In the genomic region with DNA sequence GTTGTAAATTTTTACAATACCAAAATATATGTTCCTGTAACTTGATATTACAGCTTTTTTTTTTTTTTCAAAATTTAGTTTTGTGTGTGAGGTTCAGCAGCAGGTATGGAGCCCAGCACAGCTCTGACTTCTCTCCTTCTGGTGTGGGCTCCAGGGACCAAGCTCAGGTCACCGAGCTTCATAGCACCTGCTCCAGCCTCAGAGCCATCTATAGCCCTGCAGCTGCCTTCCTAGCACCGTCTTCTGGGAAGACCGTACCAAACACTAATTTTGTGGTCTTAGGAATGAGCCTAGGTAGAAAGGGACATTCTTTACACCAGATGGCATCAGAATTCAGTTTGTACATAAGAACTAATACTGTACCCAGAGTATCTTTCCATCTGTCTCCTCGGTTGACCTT, we compare ENCODE assay signal across 28 mouse cellular contexts.
"Had no signal": no experiment of that assay in that cellular context is flagged by ENCODE, and none has a peak within 500 bp of the region (broad histone marks: within the 10 kb centered on the region; RNA-seq: fewer than 3 reads in every experiment).

No protein-coding gene starts in this region.

- H3K4me3 ChIP-seq: left cerebral cortex, adult 2 months; limb, embryonic 10.5 days; limb, embryonic 12.5 days; limb, embryonic 13.5 days; limb, embryonic 15.5 days; liver, embryonic 12.5 days; liver, embryonic 13.5 days; liver, embryonic 15.5 days; lung, embryonic 15.5 days; megakaryocyte, embryonic 14.5 days; midbrain, embryonic 10.5 days; midbrain, embryonic 12.5 days; midbrain, embryonic 13.5 days; midbrain, embryonic 15.5 days; neural tube, embryonic 12.5 days had no signal

- DNase-seq: left cerebral cortex, postnatal 4 days; liver; liver, embryonic 13.5 days; liver, postnatal 0 days; lung, adult 18-20 months; lung, adult 2 months; lung, embryonic 14.5 days; lung, postnatal 10 days; lung, postnatal 14 days; lung, postnatal 36 days; lung, postnatal 4 days; midbrain, embryonic 14.5 days had no signal

- H3K27me3 ChIP-seq: limb, embryonic 12.5 days; limb, embryonic 13.5 days; limb, embryonic 15.5 days; liver, embryonic 12.5 days; liver, embryonic 13.5 days; liver, embryonic 15.5 days; lung, embryonic 15.5 days; megakaryocyte, embryonic 14.5 days; midbrain, embryonic 12.5 days; midbrain, embryonic 13.5 days; midbrain, embryonic 15.5 days; neural tube, embryonic 12.5 days had no signal

- H3K4me2 ChIP-seq: limb, embryonic 12.5 days; limb, embryonic 13.5 days; limb, embryonic 15.5 days; liver, embryonic 11.5 days; liver, embryonic 12.5 days; liver, embryonic 13.5 days; liver, embryonic 15.5 days; lung, embryonic 14.5 days; lung, embryonic 15.5 days; midbrain, embryonic 11.5 days; midbrain, embryonic 12.5 days; midbrain, embryonic 13.5 days; midbrain, embryonic 15.5 days; neural tube, embryonic 12.5 days had no signal
